Mouse (Mus musculus): ENCODE measurements around the gene Rec114. TPM values are rescaled to one million over a fixed set of nuclear protein-coding genes. Genes with fewer than 3 reads are reported as not detected.

The Rec114 gene
- 0.81 TPM for polyA plus RNA-seq (2017; shearing (Covaris generic))

DNA sequence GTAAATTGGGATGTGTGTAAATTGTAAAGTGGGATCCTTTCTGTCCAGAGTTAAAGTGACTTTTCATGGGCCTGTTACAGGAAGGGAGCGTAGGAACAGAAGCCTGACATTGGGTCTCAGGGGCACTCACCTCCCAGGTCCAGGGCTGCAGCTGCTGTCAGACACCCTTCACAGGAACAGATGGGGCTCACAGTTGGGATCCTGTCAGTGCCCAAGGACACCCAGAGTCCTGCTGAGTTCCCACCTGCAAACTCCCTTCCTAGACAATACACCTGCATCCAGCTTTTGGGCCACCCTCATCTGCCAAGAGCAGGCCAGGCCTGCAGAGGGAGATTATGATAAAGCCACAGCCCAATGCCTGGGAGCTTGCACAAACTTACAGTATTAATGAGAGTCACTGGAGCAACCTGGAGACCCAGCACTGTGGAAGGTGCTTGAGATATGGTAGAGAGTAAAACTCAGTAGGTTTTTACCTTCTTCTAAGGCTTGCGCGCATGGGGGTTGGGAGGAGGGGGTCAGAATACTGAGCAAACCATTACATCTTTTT is at the start of gene Rec114:
Gene Rec114, minus strand, starts transcription at position 263 of the 547 bp plus-strand sequence.

Other genes with a start within 250 kb of the Rec114 start
- gene Cd276, start 188.5 kb downstream of the Rec114 start, polyA plus RNA-seq (2017; shearing (Covaris generic)), result not detected
- gene Nptn, start 161.7 kb downstream of the Rec114 start, polyA plus RNA-seq (2017; shearing (Covaris generic)), result 77.5 TPM
- gene Hcn4, start 79.4 kb upstream of the Rec114 start, polyA plus RNA-seq (2017; shearing (Covaris generic)), result not detected

Measured in CD4-positive, CD25-positive, alpha-beta regulatory T cell, adult 9 weeks (primary cell).